Mouse (Mus musculus) myocyte (in vitro differentiated cells): ENCODE measurements around the gene Smg1. TPM values are rescaled to one million over a fixed set of nuclear protein-coding genes. Genes with fewer than 3 reads are reported as not detected.

Source experiments
- H3K27me3 ChIP-seq: one replicate; pipeline ENCODE4 v1.6.1; 2011; ENCODE audit not compliant: control insufficient read depth, insufficient read depth, insufficient read length
- H3K36me3 ChIP-seq: one replicate; pipeline ENCODE4 v1.6.1; 2011; ENCODE audit not compliant: control insufficient read depth, insufficient read depth
- H3K4me2 ChIP-seq: one replicate; pipeline ENCODE4 v1.6.1; 2011; ENCODE audit warnings: low read depth, control low read depth
- H3K4me3 ChIP-seq: one replicate; pipeline ENCODE4 v1.5.1; 2011; ENCODE audit warnings: mild to moderate bottlenecking, control low read depth, moderate library complexity
- H3K79me2 ChIP-seq: one replicate; pipeline ENCODE4 v1.6.1; 2011; ENCODE audit not compliant: control insufficient read depth, insufficient read depth
- H3ac ChIP-seq: one replicate; pipeline ENCODE4 v1.6.1; 2011; ENCODE audit not compliant: control insufficient read depth, insufficient read length
- CEBPB ChIP-seq: IDR thresholded peaks from 2 replicates; pipeline ENCODE4 v1.6.1; 2011; ENCODE audit warnings: mild to moderate bottlenecking, moderate library complexity; ENCODE audit not compliant: poor library complexity, insufficient read depth, severe bottlenecking
- E2F4 ChIP-seq: IDR thresholded peaks from one replicate; pipeline ENCODE4 v1.6.1; 2011; ENCODE audit warnings: mild to moderate bottlenecking, control low read depth, moderate library complexity; ENCODE audit not compliant: insufficient read depth
- MAX ChIP-seq: IDR thresholded peaks from one replicate; pipeline ENCODE4 v1.6.1; 2011; ENCODE audit warnings: low read depth, mild to moderate bottlenecking, control low read depth
- MYOD1 ChIP-seq, 3 experiments: IDR thresholded peaks; one replicate each; pipeline ENCODE4 v1.6.1; 2011; ENCODE audit warnings: control low read depth in 2 of 3, low read depth in 2 of 3, mild to moderate bottlenecking in 2 of 3, moderate library complexity in 1 of 3; ENCODE audit not compliant: insufficient read length in 2 of 3, control insufficient read depth in 1 of 3
- MYOG ChIP-seq, 3 experiments: IDR thresholded peaks; one replicate each; pipeline ENCODE4 v1.6.1; 2011; ENCODE audit warnings: control low read depth in 2 of 3, low read depth in 2 of 3, mild to moderate bottlenecking in 2 of 3; ENCODE audit not compliant: insufficient read length in 2 of 3, control insufficient read depth in 1 of 3, insufficient read depth in 1 of 3
- POLR2A ChIP-seq: IDR thresholded peaks from one replicate; pipeline ENCODE4 v1.6.1; 2011; ENCODE audit warnings: low read depth, mild to moderate bottlenecking, control low read depth, moderate library complexity; ENCODE audit not compliant: insufficient read length
- POLR2AphosphoS2 ChIP-seq: IDR thresholded peaks from one replicate; pipeline ENCODE4 v1.6.1; 2011; ENCODE audit warnings: low read depth, control low read depth; ENCODE audit not compliant: insufficient read length
- REST ChIP-seq: IDR thresholded peaks from one replicate; pipeline ENCODE4 v1.6.1; 2011; ENCODE audit warnings: mild to moderate bottlenecking, control low read depth, moderate library complexity; ENCODE audit not compliant: insufficient read depth, insufficient read length
- SRF ChIP-seq: IDR thresholded peaks from one replicate; pipeline ENCODE4 v1.6.1; 2011; ENCODE audit warnings: low read depth; ENCODE audit not compliant: control insufficient read depth, insufficient read length
- TCF12 ChIP-seq: IDR thresholded peaks from one replicate; pipeline ENCODE4 v1.6.1; 2011; ENCODE audit warnings: mild to moderate bottlenecking, control low read depth; ENCODE audit not compliant: poor library complexity, insufficient read depth, severe bottlenecking
- TCF3 ChIP-seq: IDR thresholded peaks from one replicate; pipeline ENCODE4 v1.6.1; 2011; ENCODE audit warnings: low read depth, control low read depth; ENCODE audit not compliant: insufficient read length
- USF1 ChIP-seq: IDR thresholded peaks from one replicate; pipeline ENCODE4 v1.6.1; 2011; ENCODE audit warnings: low read depth, mild to moderate bottlenecking, control low read depth, moderate library complexity
- polyA plus RNA-seq: library from polyadenylated mRNA; unstranded; fragments of >200 nt; fragmentation: generic; extraction: Trizol; gene quantifications from one replicate; pipeline ENCODE4 v1.2.1, GENCODE M21; 2012; ENCODE audit warnings: missing spikeins

Gene Smg1
- polyA plus RNA-seq, 1 experiment, result 7.9 TPM

- TF ChIP-seq MYOG (IDR thresholded peaks at IDR 0.05; ENCODE audit: control insufficient read depth in 1 of 3, insufficient read depth in 1 of 3, insufficient read length in 2 of 3, low read depth in 2 of 3), result no peak
- no peak for TF ChIP-seq MYOD1 (IDR thresholded peaks at IDR 0.05; ENCODE audit: control insufficient read depth in 1 of 3, insufficient read length in 2 of 3, low read depth in 2 of 3)
- TF ChIP-seq REST, result no peak
- no peak for TF ChIP-seq POLR2A
- no peak for TF ChIP-seq TCF3
- TF ChIP-seq E2F4, result no peak
- TF ChIP-seq POLR2AphosphoS2, result no peak
- TF ChIP-seq USF1, result no peak
- no peak for TF ChIP-seq MAX
- Histone ChIP-seq H3K4me2 (no peak overlapping the region), H3K27me3 (no peaks in the 10 kb centered on the region), H3K79me2 (peaks cover 23% of the 10 kb centered on the region), H3K36me3 (peaks cover 38% of the 10 kb centered on the region), H3K4me3 (no peak overlapping the region), H3ac (no peak overlapping the region)
Measured at GRCm38 (mm10) chr7:118122235-118122634, 121.2 kb downstream of the Smg1 start.

- H3K36me3 ChIP-seq, result peaks cover 38% of the 10 kb centered on the region
- no peak overlapping the region for H3ac ChIP-seq
- H3K79me2 ChIP-seq, result peaks cover 14% of the 10 kb centered on the region
- no peak overlapping the region for H3K4me2 ChIP-seq
- H3K4me3 ChIP-seq, result no peak overlapping the region
- no peak for TF ChIP-seq E2F4
- no peak for TF ChIP-seq MYOG (IDR thresholded peaks at IDR 0.05; ENCODE audit: control insufficient read depth in 1 of 3, insufficient read depth in 1 of 3, insufficient read length in 2 of 3, low read depth in 2 of 3)
- TF ChIP-seq POLR2A, result no peak
- TF ChIP-seq USF1, result no peak
- TF ChIP-seq SRF, result no peak
- H3K27me3 ChIP-seq, result no peaks in the 10 kb centered on the region
Measured at GRCm38 (mm10) chr7:118120654-118121053, 122.8 kb downstream of the Smg1 start.

GRCm38 (mm10) chr7:118119946-118120345 is 123.5 kb downstream of the Smg1 start:
- Histone ChIP-seq H3K4me2 (no peak overlapping the region), H3K36me3 (peaks cover 40% of the 10 kb centered on the region), H3K4me3 (no peak overlapping the region), H3ac (no peak overlapping the region), H3K27me3 (no peaks in the 10 kb centered on the region), H3K79me2 (peaks cover 21% of the 10 kb centered on the region)
- TF ChIP-seq POLR2AphosphoS2 (peak; percentile 13), MAX (no peak)

- no peak for TF ChIP-seq MYOG (IDR thresholded peaks at IDR 0.05; ENCODE audit: control insufficient read depth in 1 of 3, insufficient read depth in 1 of 3, insufficient read length in 2 of 3, low read depth in 2 of 3)
- no peak for TF ChIP-seq MYOD1 (IDR thresholded peaks at IDR 0.05; ENCODE audit: control insufficient read depth in 1 of 3, insufficient read length in 2 of 3, low read depth in 2 of 3)
- TF ChIP-seq SRF, result no peak
- TF ChIP-seq POLR2A, result no peak
- no peak for TF ChIP-seq TCF3
- no peak for TF ChIP-seq E2F4
- TF ChIP-seq POLR2AphosphoS2, result no peak
- TF ChIP-seq MAX, result no peak
- no peak for TF ChIP-seq USF1
- TF ChIP-seq TCF12, result no peak
- no peak for TF ChIP-seq REST
- no peak for TF ChIP-seq CEBPB
- no peak overlapping the region for H3K4me3 ChIP-seq
Measured at GRCm38 (mm10) chr7:118119142-118119541, 124.3 kb downstream of the Smg1 start.

GRCm38 (mm10) chr7:118118426-118118825 is 125.0 kb downstream of the Smg1 start:
- H3K79me2 ChIP-seq, result peaks cover 25% of the 10 kb centered on the region
- no peaks in the 10 kb centered on the region for H3K27me3 ChIP-seq
- H3K4me2 ChIP-seq, result no peak overlapping the region
- H3ac ChIP-seq, result no peak overlapping the region
- TF ChIP-seq USF1 (no peak), TCF3 (no peak), POLR2A (no peak), SRF (no peak), MAX (no peak), MYOD1 (IDR thresholded peaks at IDR 0.05; ENCODE audit: control insufficient read depth in 1 of 3, insufficient read length in 2 of 3, low read depth in 2 of 3) (no peak), REST (no peak), CEBPB (no peak), E2F4 (no peak), POLR2AphosphoS2 (no peak), MYOG (IDR thresholded peaks at IDR 0.05; ENCODE audit: control insufficient read depth in 1 of 3, insufficient read depth in 1 of 3, insufficient read length in 2 of 3, low read depth in 2 of 3) (no peak)
- H3K36me3 ChIP-seq, result peaks cover 44% of the 10 kb centered on the region
- H3K4me3 ChIP-seq, result no peak overlapping the region

More at GRCm38 (mm10) chr7:118119142-118119541, 124.3 kb downstream of the Smg1 start:
- Histone ChIP-seq H3K36me3 (peaks cover 44% of the 10 kb centered on the region), H3K27me3 (no peaks in the 10 kb centered on the region), H3K79me2 (peaks cover 25% of the 10 kb centered on the region), H3ac (no peak overlapping the region), H3K4me2 (no peak overlapping the region)
